Mouse (Mus musculus): ENCODE measurements at regions not wholly inside any gene's neighbourhood (a gene's known extent, or its start where the extent isn't known, plus 50 kb on each side); places are given as distances from the start of the nearest gene placed in this dataset.

GRCm38 (mm10) chr4:70742002-70742401 is 207.2 kb upstream of the Megf9 start:
- no peaks in the 10 kb centered on the region for H3K27me3 ChIP-seq (ENCODE audit: control insufficient read depth in 1 of 2, insufficient read depth in 2 of 2, low read length in 2 of 2)
- no peak for TF ChIP-seq CTCF (IDR thresholded peaks at IDR 0.05 in 2 of 3, conservative IDR thresholded peaks at IDR 0.05 in 1 of 3; ENCODE audit: control insufficient read depth in 1 of 3, insufficient read depth in 1 of 3, low read depth in 2 of 3, low read length in 3 of 3, poor library complexity in 1 of 3, severe bottlenecking in 1 of 3)
- no peak for TF ChIP-seq JUND (IDR thresholded peaks at IDR 0.05; ENCODE audit: low read depth, low read length)
- no peak for TF ChIP-seq MEF2A (IDR thresholded peaks at IDR 0.05; ENCODE audit: extremely low read depth, insufficient replicate concordance, low read depth, low read length, poor library complexity, severe bottlenecking)
- no peak for TF ChIP-seq GABPA (IDR thresholded peaks at IDR 0.05; ENCODE audit: low read depth, low read length)
- no peak for TF ChIP-seq MAFK (IDR thresholded peaks at IDR 0.05; ENCODE audit: borderline replicate concordance, low read depth, low read length)
- TF ChIP-seq CHD2 (IDR thresholded peaks at IDR 0.05; ENCODE audit: low read length): no peak
- no peak for TF ChIP-seq KAT2A (conservative IDR thresholded peaks at IDR 0.05; ENCODE audit: low read depth, low read length)
- no peak for TF ChIP-seq MYC (IDR thresholded peaks at IDR 0.05; ENCODE audit: low read depth, low read length)
- TF ChIP-seq ETS1 (IDR thresholded peaks at IDR 0.05; ENCODE audit: low read depth, low read length): no peak
- TF ChIP-seq ZC3H11A (IDR thresholded peaks at IDR 0.05; ENCODE audit: low read depth, low read length): no peak
- TF ChIP-seq NRF1 (IDR thresholded peaks at IDR 0.05; ENCODE audit: insufficient read depth, low read depth, low read length, poor library complexity, severe bottlenecking): no peak
- no peak for TF ChIP-seq ZNF384 (IDR thresholded peaks at IDR 0.05; ENCODE audit: low read depth, low read length)
- TF ChIP-seq ZMIZ1 (IDR thresholded peaks at IDR 0.05; ENCODE audit: low read depth, low read length): no peak
- no peak overlapping the region for H3K9ac ChIP-seq (ENCODE audit: control insufficient read depth, low read depth, low read length, poor library complexity, severe bottlenecking)
- H3K27ac ChIP-seq (ENCODE audit: control insufficient read depth, low read depth, low read length): no peak overlapping the region
- H3K79me2 ChIP-seq (ENCODE audit: control insufficient read depth, insufficient read depth, low read length, poor library complexity): no peaks in the 10 kb centered on the region
- H3K9me3 ChIP-seq (replicated peaks; ENCODE audit: insufficient read depth, low read length): no peaks in the 10 kb centered on the region
- no peaks in the 10 kb centered on the region for H3K4me1 ChIP-seq (ENCODE audit: control insufficient read depth in 1 of 2, insufficient read depth in 2 of 2, low read length in 2 of 2)
- H3K36me3 ChIP-seq (ENCODE audit: control insufficient read depth in 1 of 2, insufficient read depth in 2 of 2, low read length in 2 of 2): no peaks in the 10 kb centered on the region
- no peak for DNase-seq (ENCODE audit: low read depth, low spot score)
- no peak overlapping the region for H3K4me3 ChIP-seq (ENCODE audit: control insufficient read depth in 1 of 2, insufficient read depth in 1 of 2, low read depth in 2 of 2, low read length in 2 of 2)

- H3K79me2 ChIP-seq (ENCODE audit: control insufficient read depth, insufficient read depth, low read length, poor library complexity): no peaks in the 10 kb centered on the region
- no peak for DNase-seq (ENCODE audit: low read depth, low spot score)
- no peak overlapping the region for H3K9ac ChIP-seq (ENCODE audit: control insufficient read depth, low read depth, low read length, poor library complexity, severe bottlenecking)
- no peaks in the 10 kb centered on the region for H3K4me1 ChIP-seq (ENCODE audit: control insufficient read depth in 1 of 2, insufficient read depth in 2 of 2, low read length in 2 of 2)
- H3K4me3 ChIP-seq (ENCODE audit: control insufficient read depth in 1 of 2, insufficient read depth in 1 of 2, low read depth in 2 of 2, low read length in 2 of 2): no peak overlapping the region
- H3K36me3 ChIP-seq (ENCODE audit: control insufficient read depth in 1 of 2, insufficient read depth in 2 of 2, low read length in 2 of 2): no peaks in the 10 kb centered on the region
- no peaks in the 10 kb centered on the region for H3K27me3 ChIP-seq (ENCODE audit: control insufficient read depth in 1 of 2, insufficient read depth in 2 of 2, low read length in 2 of 2)
- no peaks in the 10 kb centered on the region for H3K9me3 ChIP-seq (replicated peaks; ENCODE audit: insufficient read depth, low read length)
- TF ChIP-seq ZNF384 (IDR thresholded peaks at IDR 0.05; ENCODE audit: low read depth, low read length) (no peak), CTCF (IDR thresholded peaks at IDR 0.05 in 2 of 3, conservative IDR thresholded peaks at IDR 0.05 in 1 of 3; ENCODE audit: control insufficient read depth in 1 of 3, insufficient read depth in 1 of 3, low read depth in 2 of 3, low read length in 3 of 3, poor library complexity in 1 of 3, severe bottlenecking in 1 of 3) (no peak), MEF2A (IDR thresholded peaks at IDR 0.05; ENCODE audit: extremely low read depth, insufficient replicate concordance, low read depth, low read length, poor library complexity, severe bottlenecking) (no peak), ZKSCAN1 (IDR thresholded peaks at IDR 0.05; ENCODE audit: low read depth, low read length) (no peak), POLR2AphosphoS5 (IDR thresholded peaks at IDR 0.05; ENCODE audit: borderline replicate concordance, low read depth, low read length) (no peak), RAD21 (IDR thresholded peaks at IDR 0.05; ENCODE audit: low read depth, low read length) (no peak), CHD2 (IDR thresholded peaks at IDR 0.05; ENCODE audit: low read length) (no peak), JUND (IDR thresholded peaks at IDR 0.05; ENCODE audit: low read depth, low read length) (no peak), E2F4 (IDR thresholded peaks at IDR 0.05; ENCODE audit: borderline replicate concordance, low read depth, low read length) (no peak)
- no peak overlapping the region for H3K27ac ChIP-seq (ENCODE audit: control insufficient read depth, low read depth, low read length)
Measured at GRCm38 (mm10) chr4:70741121-70741520, 206.3 kb upstream of the Megf9 start.
